Mouse (Mus musculus): Measurements from ENCODE around the gene Slc25a3. TPM values are rescaled to one million over a fixed set of nuclear protein-coding genes. Genes with fewer than 3 reads are reported as not detected.

The Slc25a3 gene
- total and polyA plus RNA-seq, 3 experiments, result 428 to 792 (median 509) TPM

DNA sequence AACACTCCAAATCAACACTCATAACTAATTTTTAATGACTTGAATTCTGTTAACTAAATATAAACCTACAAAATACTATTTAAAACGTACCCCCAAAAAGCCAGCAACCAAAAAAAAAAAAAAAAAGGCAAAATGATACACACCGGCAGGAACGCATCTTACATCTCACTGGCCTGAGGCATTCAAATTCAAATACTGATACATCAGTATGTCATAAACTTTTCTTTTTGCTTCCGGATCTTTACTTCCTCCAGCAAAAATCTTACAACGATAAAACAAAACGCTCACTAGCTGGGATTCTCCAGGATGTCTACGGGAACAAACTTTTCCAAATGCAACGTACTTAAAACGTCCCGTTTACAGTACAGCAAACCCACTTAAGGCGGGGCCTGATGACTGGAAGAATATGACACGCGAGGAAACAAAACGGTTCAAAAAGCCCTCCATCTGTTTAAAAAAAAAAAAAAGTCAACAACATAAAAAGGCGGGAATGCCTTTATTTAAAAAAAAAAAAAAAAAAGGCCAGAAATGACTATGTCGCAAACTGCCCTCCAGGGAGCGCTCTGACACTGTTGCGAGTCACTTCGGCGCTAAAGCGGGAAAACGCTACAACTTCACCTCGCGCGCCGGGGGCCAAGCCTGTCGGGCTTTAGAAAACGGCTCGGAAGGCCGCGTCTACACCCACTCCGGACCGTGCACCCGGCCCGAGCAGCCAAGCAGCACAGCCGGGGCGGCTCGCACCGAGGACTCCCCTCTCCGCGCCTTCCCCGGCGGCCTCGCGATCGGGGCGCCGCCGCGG is 46.5 kb upstream of the Slc25a3 start:
- in situ Hi-C loops (cut with MboI; ENCODE audit: low pct_ligation_motif_present, low pct_unique_long_range_greater_than_20kb, low sequenced_read_pairs) (no loop called here), dilution Hi-C loops (cut with MboI; ENCODE audit: extremely low pct_ligation_motif_present, extremely low pct_unique_long_range_greater_than_20kb, low sequenced_read_pairs) (no loop called here)
- Histone ChIP-seq H3K36me3 (replicated peaks in 1 of 2; ENCODE audit: control insufficient read depth in 1 of 2, insufficient read depth in 1 of 2, low read length in 1 of 2) (peaks cover 3 to 9% of the 10 kb centered on the region in 2 experiments), H3K27ac (ENCODE audit: insufficient read depth, low read depth) (peak overlapping the region; percentile 90), H3K4me1 (ENCODE audit: control insufficient read depth in 1 of 2, insufficient read depth in 2 of 2) (peaks cover 0 to 14% of the 10 kb centered on the region in 2 experiments; a peak in 2 of 4 replicates), H3K27me3 (replicated peaks) (no peaks in the 10 kb centered on the region), H3K4me2 (ENCODE audit: insufficient read depth, low read depth, poor library complexity, severe bottlenecking) (peak overlapping the region; percentile 93; the same call in 1 of the 2 replicates), H3K9ac (ENCODE audit: insufficient read depth, low read depth) (peak overlapping the region; percentile 96), H3K79me2 (replicated peaks; ENCODE audit: control insufficient read depth, extremely low read depth, insufficient read depth, poor library complexity, severe bottlenecking) (peaks cover 52% of the 10 kb centered on the region), H3K9me3 (replicated peaks; ENCODE audit: low read length) (no peaks in the 10 kb centered on the region), H3K4me3 (replicated peaks in 1 of 3; ENCODE audit: low read depth in 2 of 3, low read length in 2 of 3, poor library complexity in 1 of 3) (peak overlapping the region; percentile 84 to 93 (median 93))
- DNase-seq (ENCODE audit: extremely low read depth), result peak; percentile 92
- peak; percentile 59 for TF ChIP-seq EP300 (IDR thresholded peaks at IDR 0.05; ENCODE audit: low read length)
- TF ChIP-seq MAZ (IDR thresholded peaks at IDR 0.05; ENCODE audit: low read depth, low read length), result 0 out of 2 replicates have a peak, but pooled peaks have one; percentile 72
- peak; percentile 70 for TF ChIP-seq MEF2A (IDR thresholded peaks at IDR 0.05; ENCODE audit: borderline replicate concordance, low read depth, low read length)
- peak; percentile 80 for TF ChIP-seq JUND (conservative IDR thresholded peaks at IDR 0.05; ENCODE audit: low read depth, low read length)
- peak; percentile 100 for TF ChIP-seq E2F4 (IDR thresholded peaks at IDR 0.05; ENCODE audit: insufficient replicate concordance, low read depth, low read length)
- TF ChIP-seq USF2 (conservative IDR thresholded peaks at IDR 0.05; ENCODE audit: low read depth, low read length), result no peak
- TF ChIP-seq ZKSCAN1 (IDR thresholded peaks at IDR 0.05; ENCODE audit: borderline replicate concordance, low read depth, low read length), result no peak
- TF ChIP-seq CHD2 (IDR thresholded peaks at IDR 0.05; ENCODE audit: low read length), result peak; percentile 46; the same call in 1 of the 2 replicates
- TF ChIP-seq MXI1 (IDR thresholded peaks at IDR 0.05; ENCODE audit: low read depth, low read length), result peak; percentile 90
- TF ChIP-seq GABPA (IDR thresholded peaks at IDR 0.05; ENCODE audit: insufficient replicate concordance, low read depth, low read length), result no peak
- TF ChIP-seq POLR2A (IDR thresholded peaks at IDR 0.05; ENCODE audit: low read depth, low read length), result peak; percentile 75
- peak; percentile 65 for TF ChIP-seq JUN (IDR thresholded peaks at IDR 0.05; ENCODE audit: insufficient read depth, low read depth, low read length)
- TF ChIP-seq MAFK (IDR thresholded peaks at IDR 0.05; ENCODE audit: insufficient replicate concordance, low read length), result peak; percentile 42; the same call in 1 of the 2 replicates
- peak; percentile 75 for TF ChIP-seq MAX (IDR thresholded peaks at IDR 0.05; ENCODE audit: low read length)
- TF ChIP-seq CHD1 (IDR thresholded peaks at IDR 0.05; ENCODE audit: low read depth, low read length), result 0 out of 2 replicates have a peak, but pooled peaks have one; percentile 42
- 0 out of 2 replicates have a peak, but pooled peaks have one; percentile 60 for TF ChIP-seq RCOR1 (conservative IDR thresholded peaks at IDR 0.05; ENCODE audit: low read depth, low read length)
- no peak; the same call in 1 of the 2 replicates for TF ChIP-seq POLR2AphosphoS2 (IDR thresholded peaks at IDR 0.05; ENCODE audit: low read depth, low read length)
- TF ChIP-seq IRF4 (IDR thresholded peaks at IDR 0.05; ENCODE audit: low read depth, low read length), result peak; percentile 88
- peak; percentile 68 for TF ChIP-seq ETS1 (conservative IDR thresholded peaks at IDR 0.05; ENCODE audit: low read depth, low read length)
- TF ChIP-seq CTCF (conservative IDR thresholded peaks at IDR 0.05 in 1 of 2, IDR thresholded peaks at IDR 0.05 in 1 of 2; ENCODE audit: low read depth in 2 of 2, low read length in 2 of 2), result peak in 1 of 2 experiments; percentile 85; a peak in 2 of 4 replicates
- TF ChIP-seq RAD21 (IDR thresholded peaks at IDR 0.05; ENCODE audit: low read depth, low read length), result peak; percentile 68
- no peak for TF ChIP-seq ZMIZ1 (IDR thresholded peaks at IDR 0.05; ENCODE audit: low read depth, low read length)
- peak; percentile 66 for TF ChIP-seq TCF12 (IDR thresholded peaks at IDR 0.05; ENCODE audit: low read depth, low read length)
- no peak for TF ChIP-seq UBTF (IDR thresholded peaks at IDR 0.05; ENCODE audit: low read depth, low read length)
- TF ChIP-seq SIN3A (IDR thresholded peaks at IDR 0.05; ENCODE audit: low read length), result peak; percentile 99
- TF ChIP-seq ZNF384 (IDR thresholded peaks at IDR 0.05; ENCODE audit: low read depth, low read length), result peak; percentile 100
- TF ChIP-seq TBP (conservative IDR thresholded peaks at IDR 0.05; ENCODE audit: low read depth, low read length), result peak; percentile 74
- TF ChIP-seq MYC (IDR thresholded peaks at IDR 0.05; ENCODE audit: low read depth, low read length), result peak; percentile 93
- peak; percentile 57 for TF ChIP-seq SMC3 (IDR thresholded peaks at IDR 0.05; ENCODE audit: low read depth, low read length)
- no peak for TF ChIP-seq PAX5 (IDR thresholded peaks at IDR 0.05; ENCODE audit: low read length)
- TF ChIP-seq KAT2A (IDR thresholded peaks at IDR 0.05; ENCODE audit: insufficient replicate concordance, low read length), result peak; percentile 76
- TF ChIP-seq ZC3H11A (IDR thresholded peaks at IDR 0.05; ENCODE audit: low read depth, low read length), result no peak
- no peak; the same call in 1 of the 2 replicates for TF ChIP-seq NRF1 (IDR thresholded peaks at IDR 0.05; ENCODE audit: low read depth, low read length)
- TF ChIP-seq BHLHE40 (IDR thresholded peaks at IDR 0.05; ENCODE audit: low read depth, low read length), result peak; percentile 59
- no peak for TF ChIP-seq USF1 (IDR thresholded peaks at IDR 0.05; ENCODE audit: low read depth, low read length)
- 0 out of 2 replicates have a peak, but pooled peaks have one; percentile 37 for TF ChIP-seq ELF1 (IDR thresholded peaks at IDR 0.05; ENCODE audit: low read depth, low read length)
- TF ChIP-seq HCFC1 (IDR thresholded peaks at IDR 0.05; ENCODE audit: low read depth, low read length), result peak; percentile 69
- TF ChIP-seq NELFE (IDR thresholded peaks at IDR 0.05; ENCODE audit: low read depth, low read length), result peak; percentile 66; the same call in 1 of the 2 replicates
